Mouse (Mus musculus): ENCODE measurements at regions not wholly inside any gene's neighbourhood (a gene's known extent, or its start where the extent isn't known, plus 50 kb on each side); places are given as distances from the start of the nearest gene placed in this dataset.

DNA sequence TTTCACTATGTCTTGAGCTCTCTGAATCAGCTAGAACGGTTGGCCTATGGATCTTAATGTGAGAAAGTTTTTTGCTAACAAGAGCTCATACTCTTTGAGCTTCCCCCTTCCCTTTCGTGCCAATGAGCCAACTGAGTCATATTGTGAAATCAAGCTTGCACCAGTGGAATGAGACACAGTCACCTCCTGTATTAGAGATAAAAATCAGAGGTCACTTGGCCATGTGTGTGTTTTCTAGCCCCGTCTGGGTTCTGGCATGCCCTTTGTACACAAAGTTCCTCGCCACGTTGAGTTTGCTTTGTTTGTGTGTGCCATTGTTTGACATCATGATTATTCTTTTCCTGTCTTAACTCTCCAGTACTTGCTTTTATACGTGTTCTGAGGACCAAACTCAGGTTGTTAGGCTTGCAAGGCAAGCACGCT, 114.1 kb upstream of the Tbl1xr1 start:
- TF ChIP-seq CTCF (conservative IDR thresholded peaks at IDR 0.05; ENCODE audit: insufficient read depth, insufficient read length, low read depth, low read length): no peak
- TF ChIP-seq POLR2A (IDR thresholded peaks at IDR 0.05; ENCODE audit: low read depth, low read length): no peak

All from kidney, adult 2 months (tissue).